Mouse (Mus musculus) liver, embryonic 13.5 days (tissue): Measurements from ENCODE around the gene Slc25a19. TPM values are rescaled to one million over a fixed set of nuclear protein-coding genes. Genes with fewer than 3 reads are reported as not detected.

Experiments
- ATAC-seq: fragments of 200-750 bp; cut with Nextera tagmentation; 2 replicates; pipeline ENCODE4 v1.8.0; 2017; ENCODE audit warnings: low read depth, mild to moderate bottlenecking, moderate number of reproducible peaks, moderate library complexity
- DNase-seq: peaks from one replicate; pipeline ENCODE4 v3.0.0; 2022
- H3K27ac ChIP-seq: fragments of 300-500 bp; sonication (generic); 2 replicates; pipeline ENCODE4 v1.5.1; 2015; ENCODE audit warnings: moderate library complexity, mild to moderate bottlenecking, inconsistent platforms
- H3K27me3 ChIP-seq: fragments of 300-500 bp; sonication (generic); 2 replicates; pipeline ENCODE4 v1.6.1; 2015; ENCODE audit warnings: mild to moderate bottlenecking, inconsistent platforms
- H3K36me3 ChIP-seq: fragments of 300-500 bp; sonication (generic); 2 replicates; pipeline ENCODE4 v1.6.1; 2015; ENCODE audit warnings: mild to moderate bottlenecking, inconsistent platforms
- H3K4me1 ChIP-seq: fragments of 300-500 bp; sonication (generic); replicated peaks from 2 replicates; pipeline ENCODE4 v1.6.1; 2015; ENCODE audit warnings: inconsistent platforms
- H3K4me2 ChIP-seq: fragments of 300-500 bp; sonication (generic); 2 replicates; pipeline ENCODE4 v1.6.1; 2015; ENCODE audit warnings: inconsistent platforms, mild to moderate bottlenecking, moderate library complexity
- H3K4me3 ChIP-seq: fragments of 300-500 bp; sonication (generic); replicated peaks from 2 replicates; pipeline ENCODE4 v1.5.1; 2015; ENCODE audit warnings: mild to moderate bottlenecking, inconsistent platforms
- H3K9ac ChIP-seq: fragments of 300-500 bp; sonication (generic); 2 replicates; pipeline ENCODE4 v1.6.1; 2015; ENCODE audit warnings: mild to moderate bottlenecking, inconsistent platforms
- H3K9me3 ChIP-seq: fragments of 300-500 bp; sonication (generic); replicated peaks from 2 replicates; pipeline ENCODE4 v1.6.1; 2016; ENCODE audit warnings: inconsistent platforms
- WGBS: fragments of 180-500 bp; shearing (Covaris S2); methylation state at CpG from one replicate; pipeline ENCODE4 v1.1.7; 2015; ENCODE audit not compliant: insufficient replicate concordance; 5-methylcytosine and 5-hydroxymethylcytosine counted together
- polyA plus RNA-seq: library from polyadenylated mRNA; unstranded; fragments of >200 nt; fragmentation: Nextera tagmentation; extraction: Ambion mirVana; gene quantifications from 2 replicates; pipeline ENCODE4 v1.2.1, GENCODE M21; 2015

Gene Slc25a19
- polyA plus RNA-seq, 1 experiment from 2014 or later, result 12.2 TPM

DNA sequence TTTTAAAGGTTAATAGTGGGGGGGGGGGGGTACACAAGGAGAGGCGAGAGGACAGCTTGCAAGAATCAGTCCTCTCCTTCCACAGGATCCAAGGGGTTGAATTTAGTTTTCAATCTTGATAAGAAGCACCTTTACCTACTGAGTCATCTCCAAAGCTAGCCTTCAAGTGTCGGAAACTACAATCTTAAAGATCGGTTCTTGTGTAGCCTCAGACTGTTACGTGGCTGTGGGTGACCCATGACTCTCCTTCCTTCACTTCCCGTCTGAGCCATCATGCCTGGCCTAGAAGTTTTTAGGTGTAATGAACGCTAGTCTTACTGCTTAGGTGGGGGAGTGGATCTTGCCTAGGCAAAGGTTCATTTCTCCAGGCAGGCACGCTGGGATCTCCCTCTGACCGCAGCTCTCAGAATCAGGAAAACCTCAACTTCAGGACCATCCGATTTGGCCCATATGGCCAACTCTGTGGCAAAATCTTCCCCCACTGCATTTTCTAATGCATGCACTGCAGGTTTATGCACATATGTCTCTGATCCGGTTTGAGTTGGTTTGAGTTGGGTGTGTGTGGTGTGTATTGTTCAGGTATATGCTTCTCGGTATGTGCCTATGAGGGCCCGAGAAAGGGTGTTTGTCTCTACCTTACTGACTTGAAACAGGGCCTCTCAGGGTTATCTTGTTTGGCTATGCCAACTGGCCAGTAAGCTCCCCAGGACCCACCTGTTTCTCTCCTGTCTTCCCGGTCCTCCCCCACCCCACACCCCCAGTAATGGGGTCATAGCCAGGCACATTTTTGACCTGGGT lies 1.8 kb upstream of the Slc25a19 start:
- DNase-seq, result no peak
- H3K4me2 ChIP-seq, result no peak overlapping the region
- no peak overlapping the region for H3K27ac ChIP-seq
- H3K9ac ChIP-seq, result no peak overlapping the region
- no peak overlapping the region for H3K4me3 ChIP-seq
- no peak for ATAC-seq
- no peaks in the 10 kb centered on the region for H3K36me3 ChIP-seq
- no peaks in the 10 kb centered on the region for H3K27me3 ChIP-seq
- H3K9me3 ChIP-seq, result no peaks in the 10 kb centered on the region
- WGBS, result 73% methylated on average over 13 of the region's 13 CpGs
- peaks cover 43% of the 10 kb centered on the region for H3K4me1 ChIP-seq

- DNase-seq (no peak), ATAC-seq (no peak)
- Histone ChIP-seq H3K27me3 (no peaks in the 10 kb centered on the region), H3K36me3 (peaks cover 6% of the 10 kb centered on the region), H3K9ac (peak overlapping the region; percentile 64), H3K9me3 (no peaks in the 10 kb centered on the region), H3K4me3 (peak overlapping the region; percentile 79), H3K4me1 (peaks cover 43% of the 10 kb centered on the region), H3K4me2 (peak overlapping the region; percentile 66), H3K27ac (peak overlapping the region; percentile 71)
- WGBS, result 38% methylated on average over 13 of the region's 13 CpGs
Measured at GRCm38 (mm10) chr11:115628465-115629101, 488 bp upstream of the Slc25a19 start.

- Histone ChIP-seq H3K27ac (peak overlapping the region; percentile 81), H3K4me1 (peaks cover 43% of the 10 kb centered on the region), H3K36me3 (peaks cover 22% of the 10 kb centered on the region), H3K4me3 (peak overlapping the region; percentile 79), H3K9me3 (no peaks in the 10 kb centered on the region), H3K27me3 (no peaks in the 10 kb centered on the region), H3K4me2 (peak overlapping the region; percentile 94), H3K9ac (peak overlapping the region; percentile 82)
- DNase-seq (no peak), ATAC-seq (no peak)
- WGBS, result 40% methylated on average over 11 of the region's 11 CpGs
Measured at GRCm38 (mm10) chr11:115626824-115627616, 1.1 kb downstream of the Slc25a19 start.

- Histone ChIP-seq H3K4me1 (peaks cover 37% of the 10 kb centered on the region), H3K9ac (peak overlapping the region; percentile 17; the same call in 1 of the 2 replicates), H3K27me3 (no peaks in the 10 kb centered on the region), H3K9me3 (no peaks in the 10 kb centered on the region), H3K4me2 (no peak overlapping the region), H3K4me3 (no peak overlapping the region), H3K36me3 (peaks cover 31% of the 10 kb centered on the region), H3K27ac (no peak overlapping the region; the same call in 1 of the 2 replicates)
- DNase-seq (no peak), ATAC-seq (no peak)
- WGBS, result 83% methylated on average over 9 of the region's 9 CpGs
Measured at GRCm38 (mm10) chr11:115625877-115626276, 2.2 kb downstream of the Slc25a19 start.

DNA sequence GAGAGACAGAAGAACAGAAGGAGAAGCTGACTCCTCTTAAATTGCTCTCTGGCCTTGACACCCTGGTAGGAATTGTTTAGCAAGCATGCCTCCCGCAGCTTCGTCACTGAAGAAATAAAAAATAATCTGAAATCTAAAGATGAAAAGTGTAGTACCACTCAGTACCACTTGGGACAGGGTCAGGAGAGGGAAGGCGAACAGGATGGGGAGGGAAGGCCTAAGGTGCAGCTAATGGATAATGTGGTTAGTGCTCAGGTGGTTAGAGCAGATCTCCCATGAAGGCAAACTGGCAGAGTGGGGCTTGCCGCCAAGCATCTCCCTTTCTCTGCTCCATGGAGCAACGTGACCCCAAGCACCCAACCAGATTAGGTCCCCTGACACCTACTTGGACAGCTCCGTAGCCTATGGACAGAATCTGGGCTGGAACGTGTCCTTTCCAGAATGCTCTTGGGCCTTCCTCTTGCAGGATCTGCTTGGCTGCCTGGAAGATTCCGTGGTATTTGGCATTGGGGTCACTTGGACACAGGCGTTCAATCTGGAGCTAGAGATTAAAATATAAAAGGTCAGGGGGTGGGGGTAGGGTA lies 4.5 kb downstream of the Slc25a19 start:
- no peaks in the 10 kb centered on the region for H3K27me3 ChIP-seq
- 77% methylated on average over 9 of the region's 9 CpGs for WGBS
- DNase-seq, result no peak
- H3K9ac ChIP-seq, result no peak overlapping the region
- no peaks in the 10 kb centered on the region for H3K9me3 ChIP-seq
- H3K27ac ChIP-seq, result no peak overlapping the region
- peaks cover 54% of the 10 kb centered on the region for H3K36me3 ChIP-seq
- no peak overlapping the region for H3K4me3 ChIP-seq
- no peak for ATAC-seq
- no peak overlapping the region for H3K4me2 ChIP-seq
- peaks cover 25% of the 10 kb centered on the region for H3K4me1 ChIP-seq

- Histone ChIP-seq H3K4me2 (no peak overlapping the region), H3K4me1 (peaks cover 14% of the 10 kb centered on the region; the same call in 1 of the 2 replicates), H3K36me3 (peaks cover 72% of the 10 kb centered on the region), H3K9ac (no peak overlapping the region), H3K4me3 (no peak overlapping the region), H3K27ac (no peak overlapping the region), H3K27me3 (no peaks in the 10 kb centered on the region), H3K9me3 (no peaks in the 10 kb centered on the region)
- 81% methylated on average over 7 of the region's 7 CpGs for whole genome bisulfite sequencing
- ATAC-seq, result no peak
- DNase-seq, result no peak
Measured at GRCm38 (mm10) chr11:115619949-115620348, 8.1 kb downstream of the Slc25a19 start.

DNA sequence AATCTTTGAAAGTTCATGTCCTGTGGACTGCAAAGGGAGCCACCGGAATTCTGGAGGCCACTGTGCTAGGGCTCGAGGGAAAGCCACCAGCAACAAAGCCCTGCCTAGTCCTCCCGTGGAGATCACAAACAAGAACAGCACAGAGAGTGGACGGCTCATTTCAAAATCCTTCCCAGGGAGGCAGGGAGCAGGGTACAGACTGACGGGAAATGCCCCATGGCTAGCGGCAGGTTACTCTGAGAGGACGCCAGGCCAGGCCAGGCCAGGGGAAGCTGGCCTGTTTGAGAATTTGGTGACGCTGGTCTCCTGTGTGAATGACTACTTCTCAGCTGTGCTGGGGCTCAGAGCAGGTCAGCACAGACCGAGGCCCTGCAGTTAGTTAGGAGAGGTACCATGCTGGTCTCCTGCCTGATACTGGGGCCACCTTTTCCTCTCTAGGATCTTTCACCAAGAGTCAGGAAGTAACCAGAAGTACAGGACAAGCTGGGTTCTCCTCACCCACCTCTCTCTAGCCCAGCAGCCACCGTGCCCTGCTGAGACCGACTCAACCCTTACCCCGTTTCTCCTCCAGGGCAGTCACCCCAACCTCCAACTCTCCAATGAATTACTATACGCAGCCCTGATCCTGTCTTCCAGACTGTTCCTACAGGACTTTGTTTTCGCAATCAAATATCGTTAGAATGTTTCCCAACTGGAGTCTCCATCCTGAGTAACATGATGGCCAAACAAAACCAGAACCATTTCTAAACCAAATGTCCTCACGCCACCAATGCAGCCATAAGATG lies 9.2 kb downstream of the Slc25a19 start:
- H3K36me3 ChIP-seq, result peaks cover 76% of the 10 kb centered on the region
- no peak overlapping the region for H3K27ac ChIP-seq
- no peak for DNase-seq
- 83% methylated on average over 16 of the region's 16 CpGs for WGBS
- no peaks in the 10 kb centered on the region for H3K27me3 ChIP-seq
- H3K4me3 ChIP-seq, result no peak overlapping the region
- ATAC-seq, result no peak
- H3K9me3 ChIP-seq, result no peaks in the 10 kb centered on the region
- H3K4me1 ChIP-seq, result peaks cover 22% of the 10 kb centered on the region
- H3K9ac ChIP-seq, result 0 out of 2 replicates have a peak overlapping the region, but pooled peaks have one; percentile 22
- no peak overlapping the region for H3K4me2 ChIP-seq

GRCm38 (mm10) chr11:115618001-115618400 lies 10.1 kb downstream of the Slc25a19 start:
- Histone ChIP-seq H3K27me3 (no peaks in the 10 kb centered on the region), H3K27ac (no peak overlapping the region), H3K9ac (no peak overlapping the region), H3K4me2 (no peak overlapping the region), H3K9me3 (no peaks in the 10 kb centered on the region), H3K36me3 (peaks cover 67% of the 10 kb centered on the region), H3K4me1 (peaks cover 31% of the 10 kb centered on the region), H3K4me3 (no peak overlapping the region)
- no peak for DNase-seq
- ATAC-seq, result no peak
- 72% methylated on average over 2 of the region's 2 CpGs for WGBS

GRCm38 (mm10) chr11:115616893-115617292 lies 11.2 kb downstream of the Slc25a19 start:
- Histone ChIP-seq H3K9me3 (no peaks in the 10 kb centered on the region), H3K4me2 (no peak overlapping the region), H3K36me3 (peaks cover 56% of the 10 kb centered on the region), H3K4me1 (peaks cover 36% of the 10 kb centered on the region), H3K4me3 (no peak overlapping the region), H3K9ac (no peak overlapping the region), H3K27me3 (no peaks in the 10 kb centered on the region), H3K27ac (no peak overlapping the region)
- 82% methylated on average over 6 of the region's 6 CpGs for WGBS
- DNase-seq (no peak), ATAC-seq (no peak)

- Histone ChIP-seq H3K4me1 (peaks cover 41% of the 10 kb centered on the region), H3K4me2 (no peak overlapping the region), H3K9ac (no peak overlapping the region), H3K27ac (no peak overlapping the region), H3K4me3 (no peak overlapping the region), H3K36me3 (peaks cover 52% of the 10 kb centered on the region), H3K9me3 (no peaks in the 10 kb centered on the region), H3K27me3 (no peaks in the 10 kb centered on the region)
- ATAC-seq (no peak), DNase-seq (no peak)
- 82% methylated on average over 7 of the region's 7 CpGs for WGBS
Measured at GRCm38 (mm10) chr11:115616371-115616770, 11.7 kb downstream of the Slc25a19 start.
